Mouse (Mus musculus): ENCODE data around the gene Slc25a43.

GRCm38 (mm10) chrX:36789360-36789759 lies 45.9 kb downstream of the Slc25a43 start:
- TF ChIP-seq KAT2A (IDR thresholded peaks at IDR 0.05; ENCODE audit: insufficient replicate concordance, low read length) (no peak), CTCF (conservative IDR thresholded peaks at IDR 0.05 in 1 of 2, IDR thresholded peaks at IDR 0.05 in 1 of 2; ENCODE audit: low read depth in 2 of 2, low read length in 2 of 2) (no peak), ZKSCAN1 (IDR thresholded peaks at IDR 0.05; ENCODE audit: borderline replicate concordance, low read depth, low read length) (no peak), NELFE (IDR thresholded peaks at IDR 0.05; ENCODE audit: low read depth, low read length) (no peak), MAX (IDR thresholded peaks at IDR 0.05; ENCODE audit: low read length) (no peak), JUND (conservative IDR thresholded peaks at IDR 0.05; ENCODE audit: low read depth, low read length) (no peak), MYC (IDR thresholded peaks at IDR 0.05; ENCODE audit: low read depth, low read length) (no peak), MAFK (IDR thresholded peaks at IDR 0.05; ENCODE audit: insufficient replicate concordance, low read length) (no peak), POLR2A (IDR thresholded peaks at IDR 0.05; ENCODE audit: low read depth, low read length) (no peak), HCFC1 (IDR thresholded peaks at IDR 0.05; ENCODE audit: low read depth, low read length) (no peak), RAD21 (IDR thresholded peaks at IDR 0.05; ENCODE audit: low read depth, low read length) (no peak)
